Mouse (Mus musculus) MEL (cell line): ENCODE results near the gene Gm498. TPM values are rescaled to one million over a fixed set of nuclear protein-coding genes. Genes with fewer than 3 reads are reported as not detected.
A peak's percentile ranks its signal among the peaks of the same experiment; 100 is the strongest.

Experiments used
- DNase-seq: peaks from one replicate; pipeline ENCODE4 v3.0.0; 2011; ENCODE audit warnings: low read depth, low spot score
- H3K27ac ChIP-seq: 2 replicates; pipeline ENCODE4 v1.5.1; 2012; ENCODE audit warnings: low read depth, mild to moderate bottlenecking, control low read depth, low read length, moderate library complexity; ENCODE audit not compliant: control insufficient read depth
- H3K27me3 ChIP-seq, 2 experiments: fragments of 150-350 bp in 1 of 2; sonication (generic) in 1 of 2; 2 replicates each; pipeline ENCODE4 v1.6.1; 2012; ENCODE audit warnings: low read length in 2 of 2, mild to moderate bottlenecking in 2 of 2, improper control_type of control experiment in 1 of 2, moderate library complexity in 1 of 2; ENCODE audit not compliant: insufficient read depth in 2 of 2, control insufficient read depth in 1 of 2
- H3K36me3 ChIP-seq, 2 experiments: 2 replicates each; pipeline ENCODE4 v1.6.1; 2012 to 2014; ENCODE audit warnings: low read length in 2 of 2, improper control_type of control experiment in 1 of 2, inconsistent platforms in 1 of 2, mild to moderate bottlenecking in 1 of 2; ENCODE audit not compliant: insufficient read depth in 2 of 2, control insufficient read depth in 1 of 2
- H3K4me1 ChIP-seq, 2 experiments: fragments of 150-350 bp in 1 of 2; sonication (generic) in 1 of 2; 2 replicates each; pipeline ENCODE4 v1.6.1; 2012; ENCODE audit warnings: low read length in 2 of 2, improper control_type of control experiment in 1 of 2, mild to moderate bottlenecking in 1 of 2; ENCODE audit not compliant: insufficient read depth in 2 of 2, control insufficient read depth in 1 of 2
- H3K4me3 ChIP-seq, 2 experiments: fragments of 150-350 bp in 1 of 2; sonication (generic) in 1 of 2; 2 replicates each; pipeline ENCODE4 v1.5.1; 2012; ENCODE audit warnings: low read depth in 2 of 2, low read length in 2 of 2, mild to moderate bottlenecking in 2 of 2, moderate library complexity in 2 of 2, control low read depth in 1 of 2, improper control_type of control experiment in 1 of 2; ENCODE audit not compliant: control insufficient read depth in 1 of 2, insufficient read depth in 1 of 2
- H3K79me2 ChIP-seq: 2 replicates; pipeline ENCODE4 v1.6.1; 2012; ENCODE audit warnings: mild to moderate bottlenecking, low read length, moderate library complexity; ENCODE audit not compliant: control insufficient read depth, poor library complexity, insufficient read depth
- H3K9ac ChIP-seq: 2 replicates; pipeline ENCODE4 v1.6.1; 2012; ENCODE audit warnings: low read depth, mild to moderate bottlenecking, control low read depth, low read length, moderate library complexity; ENCODE audit not compliant: control insufficient read depth, poor library complexity, severe bottlenecking
- H3K9me3 ChIP-seq: fragments of 150-350 bp; sonication (generic); replicated peaks from 2 replicates; pipeline ENCODE4 v1.6.1; 2012; ENCODE audit warnings: mild to moderate bottlenecking, low read length, improper control_type of control experiment, moderate library complexity; ENCODE audit not compliant: insufficient read depth
- BHLHE40 ChIP-seq: IDR thresholded peaks from 2 replicates; pipeline ENCODE4 v1.6.1; 2012; ENCODE audit warnings: low read depth, mild to moderate bottlenecking, inconsistent platforms, low read length, improper control_type of control experiment, borderline replicate concordance
- CHD1 ChIP-seq: IDR thresholded peaks from 2 replicates; pipeline ENCODE4 v1.6.1; 2012; ENCODE audit warnings: low read depth, mild to moderate bottlenecking, inconsistent platforms, low read length, improper control_type of control experiment
- CHD2 ChIP-seq: IDR thresholded peaks from 2 replicates; pipeline ENCODE4 v1.6.1; 2011; ENCODE audit warnings: low read length, improper control_type of control experiment
- CTCF ChIP-seq, 3 experiments: IDR thresholded peaks in 2 of 3; conservative IDR thresholded peaks in 1 of 3; 2 replicates each; pipeline ENCODE4 v1.5.1; 2011 to 2012; ENCODE audit warnings: low read length in 3 of 3, low read depth in 2 of 3, mild to moderate bottlenecking in 2 of 3, improper control_type of control experiment in 1 of 3, inconsistent platforms in 1 of 3, mixed read lengths in 1 of 3, moderate library complexity in 1 of 3; ENCODE audit not compliant: control insufficient read depth in 1 of 3, insufficient read depth in 1 of 3, poor library complexity in 1 of 3, severe bottlenecking in 1 of 3
- E2F4 ChIP-seq: IDR thresholded peaks from 2 replicates; pipeline ENCODE4 v1.6.1; 2011; ENCODE audit warnings: low read depth, low read length, improper control_type of control experiment, borderline replicate concordance
- ELF1 ChIP-seq: IDR thresholded peaks from 2 replicates; pipeline ENCODE4 v1.6.1; 2014; ENCODE audit warnings: low read depth, mild to moderate bottlenecking, inconsistent platforms, low read length, improper control_type of control experiment, moderate library complexity
- ETS1 ChIP-seq: IDR thresholded peaks from 2 replicates; pipeline ENCODE4 v1.6.1; 2012; ENCODE audit warnings: low read depth, mild to moderate bottlenecking, inconsistent platforms, low read length, improper control_type of control experiment, moderate library complexity
- GABPA ChIP-seq: IDR thresholded peaks from 2 replicates; pipeline ENCODE4 v1.6.1; 2012; ENCODE audit warnings: low read depth, mild to moderate bottlenecking, inconsistent platforms, low read length, improper control_type of control experiment, moderate library complexity
- GATA1 ChIP-seq: IDR thresholded peaks from 2 replicates; pipeline ENCODE4 v1.6.1; 2011; ENCODE audit warnings: low read depth, low read length, improper control_type of control experiment
- HCFC1 ChIP-seq: IDR thresholded peaks from 2 replicates; pipeline ENCODE4 v1.6.1; 2012; ENCODE audit warnings: low read depth, mild to moderate bottlenecking, inconsistent platforms, low read length, improper control_type of control experiment, moderate library complexity
- JUND ChIP-seq: IDR thresholded peaks from 2 replicates; pipeline ENCODE4 v1.6.1; 2011; ENCODE audit warnings: low read depth, mild to moderate bottlenecking, improper control_type of control experiment, low read length
- KAT2A ChIP-seq: conservative IDR thresholded peaks from 2 replicates; pipeline ENCODE4 v1.6.1; 2012; ENCODE audit warnings: low read depth, low read length, improper control_type of control experiment, inconsistent platforms
- MAFK ChIP-seq: IDR thresholded peaks from 2 replicates; pipeline ENCODE4 v1.6.1; 2011; ENCODE audit warnings: low read depth, mild to moderate bottlenecking, low read length, improper control_type of control experiment, borderline replicate concordance
- MAX ChIP-seq: IDR thresholded peaks from 2 replicates; pipeline ENCODE4 v1.6.1; 2011; ENCODE audit warnings: low read length, improper control_type of control experiment
- MEF2A ChIP-seq: IDR thresholded peaks from 2 replicates; pipeline ENCODE4 v1.6.1; 2014; ENCODE audit warnings: low read depth, mild to moderate bottlenecking, inconsistent platforms, low read length, improper control_type of control experiment; ENCODE audit not compliant: poor library complexity, insufficient replicate concordance, severe bottlenecking; ENCODE audit errors: extremely low read depth
- MXI1 ChIP-seq: IDR thresholded peaks from 2 replicates; pipeline ENCODE4 v1.6.1; 2011; ENCODE audit warnings: mild to moderate bottlenecking, low read depth, low read length, improper control_type of control experiment
- MYB ChIP-seq: IDR thresholded peaks from 2 replicates; pipeline ENCODE4 v1.6.1; 2011; ENCODE audit warnings: mild to moderate bottlenecking, low read depth, low read length, improper control_type of control experiment
- MYC ChIP-seq: IDR thresholded peaks from 2 replicates; pipeline ENCODE4 v1.6.1; 2011; ENCODE audit warnings: low read depth, mild to moderate bottlenecking, low read length, improper control_type of control experiment, moderate library complexity
- NELFE ChIP-seq: IDR thresholded peaks from 2 replicates; pipeline ENCODE4 v1.6.1; 2011; ENCODE audit warnings: low read depth, low read length, improper control_type of control experiment
- NRF1 ChIP-seq: IDR thresholded peaks from 2 replicates; pipeline ENCODE4 v1.6.1; 2014; ENCODE audit warnings: low read depth, mild to moderate bottlenecking, inconsistent platforms, low read length, improper control_type of control experiment, moderate library complexity; ENCODE audit not compliant: poor library complexity, insufficient read depth, severe bottlenecking
- POLR2A ChIP-seq, 2 experiments: IDR thresholded peaks; 2 replicates each; pipeline ENCODE4 v1.6.1; 2011 to 2012; ENCODE audit warnings: low read length in 2 of 2, mild to moderate bottlenecking in 2 of 2, control low read depth in 1 of 2, improper control_type of control experiment in 1 of 2, low read depth in 1 of 2, moderate library complexity in 1 of 2; ENCODE audit not compliant: control insufficient read depth in 1 of 2, insufficient read depth in 1 of 2, poor library complexity in 1 of 2
- POLR2AphosphoS5 ChIP-seq: IDR thresholded peaks from 2 replicates; pipeline ENCODE4 v1.6.1; 2012; ENCODE audit warnings: low read depth, borderline replicate concordance, mild to moderate bottlenecking, inconsistent platforms, low read length, moderate library complexity, mixed read lengths
- RAD21 ChIP-seq: IDR thresholded peaks from 2 replicates; pipeline ENCODE4 v1.6.1; 2011; ENCODE audit warnings: mild to moderate bottlenecking, low read depth, low read length, improper control_type of control experiment
- RCOR1 ChIP-seq: IDR thresholded peaks from 2 replicates; pipeline ENCODE4 v1.6.1; 2012; ENCODE audit warnings: low read depth, mild to moderate bottlenecking, inconsistent platforms, low read length, improper control_type of control experiment
- SIN3A ChIP-seq: IDR thresholded peaks from 2 replicates; pipeline ENCODE4 v1.6.1; 2012; ENCODE audit warnings: low read length, improper control_type of control experiment, inconsistent platforms
- SMC3 ChIP-seq: IDR thresholded peaks from 2 replicates; pipeline ENCODE4 v1.6.1; 2011; ENCODE audit warnings: low read depth, low read length, improper control_type of control experiment
- TAL1 ChIP-seq: IDR thresholded peaks from 2 replicates; pipeline ENCODE4 v1.6.1; 2012; ENCODE audit warnings: mild to moderate bottlenecking, inconsistent platforms, low read length, moderate library complexity, mixed read lengths
- TBP ChIP-seq: IDR thresholded peaks from 2 replicates; pipeline ENCODE4 v1.8.0; 2011; ENCODE audit warnings: low read depth, low read length, improper control_type of control experiment
- TCF12 ChIP-seq: IDR thresholded peaks from 2 replicates; pipeline ENCODE4 v1.6.1; 2014; ENCODE audit warnings: low read depth, mild to moderate bottlenecking, inconsistent platforms, low read length, improper control_type of control experiment, moderate library complexity
- UBTF ChIP-seq: IDR thresholded peaks from 2 replicates; pipeline ENCODE4 v1.6.1; 2012; ENCODE audit warnings: low read depth, mild to moderate bottlenecking, inconsistent platforms, low read length, improper control_type of control experiment, moderate library complexity, borderline replicate concordance; ENCODE audit not compliant: insufficient read depth
- USF1 ChIP-seq: IDR thresholded peaks from 2 replicates; pipeline ENCODE4 v1.6.1; 2014; ENCODE audit warnings: low read depth, mild to moderate bottlenecking, inconsistent platforms, low read length, improper control_type of control experiment, moderate library complexity
- USF2 ChIP-seq, 2 experiments: IDR thresholded peaks; 2 replicates each; pipeline ENCODE4 v1.6.1; 2011 to 2012; ENCODE audit warnings: improper control_type of control experiment in 2 of 2, low read length in 2 of 2, borderline replicate concordance in 1 of 2, inconsistent platforms in 1 of 2, low read depth in 1 of 2, mild to moderate bottlenecking in 1 of 2; ENCODE audit not compliant: insufficient read depth in 1 of 2
- ZC3H11A ChIP-seq: IDR thresholded peaks from 2 replicates; pipeline ENCODE4 v1.6.1; 2012; ENCODE audit warnings: low read depth, mild to moderate bottlenecking, inconsistent platforms, low read length, improper control_type of control experiment
- ZKSCAN1 ChIP-seq: IDR thresholded peaks from 2 replicates; pipeline ENCODE4 v1.6.1; 2012; ENCODE audit warnings: low read depth, mild to moderate bottlenecking, inconsistent platforms, low read length, improper control_type of control experiment, moderate library complexity
- ZMIZ1 ChIP-seq: IDR thresholded peaks from 2 replicates; pipeline ENCODE4 v1.6.1; 2012; ENCODE audit warnings: low read depth, mild to moderate bottlenecking, inconsistent platforms, low read length, improper control_type of control experiment, moderate library complexity
- polyA plus RNA-seq, 2 experiments: library from polyadenylated mRNA; stranded (reverse) in 1 of 2; unstranded in 1 of 2; fragments of >175 nt in 1 of 2; fragments of >200 nt in 1 of 2; gene quantifications; 2 replicates each; pipeline versions ENCODE4 v1.2.1 to v1.2.4; 2012; ENCODE audit warnings: low replicate concordance in 2 of 2, low read depth in 1 of 2; ENCODE audit not compliant: insufficient read length in 2 of 2, insufficient read depth in 1 of 2, missing spikeins in 1 of 2
- total RNA-seq: library from RNA; depleted of rRNA; stranded (reverse); fragments of 300-350 nt; gene quantifications from 2 replicates; pipeline ENCODE4 v1.2.3, GENCODE M21; 2012

The Gm498 gene
- total and polyA plus RNA-seq, 3 experiments: not detected

DNA sequence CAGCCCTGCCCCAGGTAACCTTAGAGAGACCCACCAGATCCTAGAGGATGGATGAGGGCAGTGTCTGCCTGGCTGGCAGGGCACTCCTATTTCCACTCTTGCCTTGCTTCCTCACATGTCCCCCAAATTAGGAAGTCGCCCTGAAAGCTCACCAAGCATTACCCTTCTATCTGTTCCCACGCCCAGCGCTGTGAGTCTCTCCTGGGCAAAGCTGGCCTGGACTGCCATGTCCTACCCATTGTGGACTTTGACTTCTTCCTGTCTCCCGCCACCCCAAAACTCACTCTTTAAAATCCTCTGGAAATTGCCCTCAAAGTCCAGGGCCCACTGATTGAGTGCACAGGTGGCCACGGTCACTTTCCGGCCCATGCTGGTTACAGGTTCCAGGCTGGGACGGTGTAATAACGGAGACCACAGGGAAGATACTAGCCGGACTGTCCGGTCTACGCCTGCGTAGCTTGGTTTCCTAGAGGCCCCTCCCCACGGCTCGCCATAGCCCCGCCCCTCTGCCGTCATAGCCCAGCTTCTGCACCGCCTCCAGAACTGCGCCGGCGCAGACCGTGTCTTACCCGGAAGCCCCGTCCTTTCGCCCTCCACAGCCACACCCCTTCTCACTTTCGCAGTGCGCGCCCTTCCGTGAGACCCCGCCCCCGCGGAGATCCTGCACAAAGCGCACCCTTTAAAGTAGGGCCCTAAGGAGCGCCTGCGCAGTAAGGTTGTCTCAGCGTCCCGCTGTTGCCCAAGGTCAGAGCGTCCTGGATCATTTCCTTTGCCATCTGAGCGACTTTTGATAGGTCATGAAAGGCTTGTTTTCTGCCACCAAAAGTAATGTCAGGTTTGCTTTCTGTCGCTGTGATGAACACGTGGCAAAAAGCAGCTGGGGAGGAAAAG lies 44.0 kb upstream of the Gm498 start, which contains the start of the genes Nadsyn1 and Dhcr7:
Nadsyn1 (minus strand) TSS at position 475 of the 891 bp plus-strand sequence.
Dhcr7 (plus strand) TSS at position 771 of the 891 bp plus-strand sequence.
- Histone ChIP-seq H3K36me3 (peaks cover 0 to 4% of the 10 kb centered on the region in 2 experiments; a peak in 2 of 4 replicates), H3K79me2 (peaks cover 4% of the 10 kb centered on the region), H3K4me1 (peaks cover 0 to 11% of the 10 kb centered on the region in 2 experiments; a peak in 2 of 4 replicates), H3K27me3 (no peaks in the 10 kb centered on the region), H3K9ac (peak within 1 kb of the TSS; percentile 97), H3K27ac (peak within 1 kb of the TSS; percentile 96), H3K4me3 (peak within 1 kb of the TSS; percentile 87 to 91), H3K9me3 (no peaks in the 10 kb centered on the region)
- peak; percentile 98 for DNase-seq
- no peak for TF ChIP-seq GATA1
- TF ChIP-seq NRF1: peak; percentile 88
- TF ChIP-seq ZC3H11A: no peak
- peak; percentile 100 for TF ChIP-seq ELF1
- peak; percentile 77 for TF ChIP-seq SIN3A
- TF ChIP-seq CTCF (IDR thresholded peaks at IDR 0.05 in 2 of 3, conservative IDR thresholded peaks at IDR 0.05 in 1 of 3; ENCODE audit: control insufficient read depth in 1 of 3, insufficient read depth in 1 of 3, low read depth in 2 of 3, low read length in 3 of 3, poor library complexity in 1 of 3, severe bottlenecking in 1 of 3): no peak
- TF ChIP-seq GABPA: no peak
- TF ChIP-seq MYC: peak; percentile 87
- no peak for TF ChIP-seq CHD1
- no peak for TF ChIP-seq TAL1
- TF ChIP-seq POLR2A (IDR thresholded peaks at IDR 0.05; ENCODE audit: control insufficient read depth in 1 of 2, insufficient read depth in 1 of 2, low read depth in 1 of 2, low read length in 2 of 2, poor library complexity in 1 of 2): peak; percentile 49 to 94
- TF ChIP-seq ZMIZ1: peak; percentile 74
- 0 out of 2 replicates have a peak, but pooled peaks have one; percentile 66 for TF ChIP-seq MXI1
- no peak for TF ChIP-seq UBTF
- TF ChIP-seq USF2 (IDR thresholded peaks at IDR 0.05; ENCODE audit: borderline replicate concordance in 1 of 2, insufficient read depth in 1 of 2, low read depth in 1 of 2, low read length in 2 of 2): no peak
- no peak for TF ChIP-seq CHD2
- no peak for TF ChIP-seq MAFK
- no peak for TF ChIP-seq MEF2A
- TF ChIP-seq HCFC1: peak; percentile 80
- peak; percentile 89 for TF ChIP-seq NELFE
- no peak for TF ChIP-seq RCOR1
- peak; percentile 71 for TF ChIP-seq TBP
- no peak for TF ChIP-seq RAD21
- TF ChIP-seq POLR2AphosphoS5: no peak
- peak; percentile 53 for TF ChIP-seq USF1
- TF ChIP-seq JUND: no peak
- TF ChIP-seq E2F4: no peak
- TF ChIP-seq MYB: no peak
- peak; percentile 23; the same call in 1 of the 2 replicates for TF ChIP-seq ETS1
- no peak for TF ChIP-seq SMC3
- TF ChIP-seq MAX: peak; percentile 86
- TF ChIP-seq ZKSCAN1: no peak
- peak; percentile 44; the same call in 1 of the 2 replicates for TF ChIP-seq TCF12
- no peak for TF ChIP-seq BHLHE40
- TF ChIP-seq KAT2A: no peak; the same call in 1 of the 2 replicates
